Mouse (Mus musculus): ENCODE results near the gene Prl2c5. TPM values are rescaled to one million over a fixed set of nuclear protein-coding genes. Genes with fewer than 3 reads are reported as not detected.
"Not testable (repeated sequence)": the region's sequence is repeated elsewhere in the genome, so short reads cannot be mapped to it uniquely, and the experiment has no call there.

Gene Prl2c5
- not detected for total RNA-seq (2018; cell fraction: chromatin; rRNA removed)
- not detected for total RNA-seq (2018; cell fraction: cytosol; rRNA removed)
- not detected for total RNA-seq (2018; cell fraction: nucleus; rRNA removed)
- not detected in 3 replicates for polyA plus RNA-seq (2018)

- H3K36me3 ChIP-seq (ENCODE audit: inconsistent target); H3K79me2 ChIP-seq (ENCODE audit: inconsistent target); H3K4me3 ChIP-seq (ENCODE audit: inconsistent target); H3K27ac ChIP-seq: not testable (repeated sequence)
- 79% methylated on average over 2 of the region's 2 CpGs for WGBS (ENCODE audit: missing documents)
These were observed at the start of gene Prl2c5 for GRCm38 (mm10) chr13:13182415-13182814. Prl2c5 (plus strand) TSS chr13:13182715.

- 63% methylated on average over 3 of the region's 7 CpGs for WGBS (ENCODE audit: missing documents)
- not testable (repeated sequence) for H3K79me2 ChIP-seq (ENCODE audit: inconsistent target); H3K36me3 ChIP-seq (ENCODE audit: inconsistent target); H3K27ac ChIP-seq; H3K4me3 ChIP-seq (ENCODE audit: inconsistent target)
These were observed 19.6 kb upstream of the Prl2c5 start for GRCm38 (mm10) chr13:13162777-13163485.

GRCm38 (mm10) chr13:13168631-13169030, 13.9 kb upstream of the Prl2c5 start:
- H3K4me3 ChIP-seq (ENCODE audit: inconsistent target); H3K79me2 ChIP-seq (ENCODE audit: inconsistent target); H3K27ac ChIP-seq; H3K36me3 ChIP-seq (ENCODE audit: inconsistent target): not testable (repeated sequence)
- WGBS (ENCODE audit: missing documents) = 90% methylated on average over 2 of the region's 2 CpGs

- H3K79me2 ChIP-seq (ENCODE audit: inconsistent target); H3K36me3 ChIP-seq (ENCODE audit: inconsistent target); H3K4me3 ChIP-seq (ENCODE audit: inconsistent target); H3K27ac ChIP-seq: not testable (repeated sequence)
- 67% methylated on average over 1 of the region's 1 CpGs for WGBS (ENCODE audit: missing documents)
These were observed 8.8 kb upstream of the Prl2c5 start for GRCm38 (mm10) chr13:13173616-13174136.

- not testable (repeated sequence) for H3K36me3 ChIP-seq (ENCODE audit: inconsistent target); H3K27ac ChIP-seq; H3K4me3 ChIP-seq (ENCODE audit: inconsistent target); H3K79me2 ChIP-seq (ENCODE audit: inconsistent target)
- WGBS (ENCODE audit: missing documents) = 58% methylated on average over 2 of the region's 2 CpGs
These were observed 6.8 kb upstream of the Prl2c5 start for GRCm38 (mm10) chr13:13175736-13176135.

GRCm38 (mm10) chr13:13211168-13211567, 28.7 kb downstream of the Prl2c5 start:
- not testable (repeated sequence) for H3K4me3 ChIP-seq (ENCODE audit: inconsistent target); H3K79me2 ChIP-seq (ENCODE audit: inconsistent target); H3K36me3 ChIP-seq (ENCODE audit: inconsistent target); H3K27ac ChIP-seq

- not testable (repeated sequence) for H3K36me3 ChIP-seq (ENCODE audit: inconsistent target); H3K79me2 ChIP-seq (ENCODE audit: inconsistent target); H3K4me3 ChIP-seq (ENCODE audit: inconsistent target); H3K27ac ChIP-seq
- 61% methylated on average over 2 of the region's 2 CpGs for WGBS (ENCODE audit: missing documents)
These were observed 33.8 kb downstream of the Prl2c5 start for GRCm38 (mm10) chr13:13216363-13216762.

GRCm38 (mm10) chr13:13220231-13220630, 37.7 kb downstream of the Prl2c5 start:
- H3K36me3 ChIP-seq (ENCODE audit: inconsistent target); H3K27ac ChIP-seq; H3K79me2 ChIP-seq (ENCODE audit: inconsistent target); H3K4me3 ChIP-seq (ENCODE audit: inconsistent target): not testable (repeated sequence)
- 84% methylated on average over 4 of the region's 5 CpGs for WGBS (ENCODE audit: missing documents)

- not testable (repeated sequence) for H3K79me2 ChIP-seq (ENCODE audit: inconsistent target); H3K4me3 ChIP-seq (ENCODE audit: inconsistent target); H3K36me3 ChIP-seq (ENCODE audit: inconsistent target); H3K27ac ChIP-seq
- 0% methylated on average over 1 of the region's 1 CpGs for WGBS (ENCODE audit: missing documents)
These were observed 54.9 kb downstream of the Prl2c5 start for GRCm38 (mm10) chr13:13237456-13237855.

Other genes starting within 250 kb of the Prl2c5 start
- gene Prl2c2, start 177.3 kb upstream of the Prl2c5 start, polyA plus RNA-seq (2018) = 0.48 TPM in 1 of 3 replicates, not detected in the others
- gene Gpr137b, start 211.3 kb downstream of the Prl2c5 start, polyA plus RNA-seq (2018) = 92.6 to 114 TPM (median 113 TPM) in 3 replicates